Mouse (Mus musculus) ES-CJ7 (cell line): ENCODE data around the gene Gm20662.

Source experiments
- DNase-seq: peaks from one replicate; pipeline ENCODE4 v3.0.0; 2011; ENCODE audit warnings: low read depth, low spot score

Gm20662 gene

GRCm38 (mm10) chr9:108082988-108083431 lies 86.9 kb downstream of the Gm20662 start, which contains the start of gene Rnf123:
TSS of gene Rnf123 (minus strand) at chr9:108083346.
- DNase-seq = no peak

- no peak for DNase-seq
Measured at GRCm38 (mm10) chr9:108083561-108083960, 87.4 kb downstream of the Gm20662 start.

- DNase-seq = no peak
Measured at GRCm38 (mm10) chr9:108085261-108085660, 89.1 kb downstream of the Gm20662 start.

- DNase-seq = no peak
Measured at GRCm38 (mm10) chr9:108090611-108091120, 94.5 kb downstream of the Gm20662 start.

GRCm38 (mm10) chr9:108093586-108093985 lies 97.4 kb downstream of the Gm20662 start:
- DNase-seq = no peak

- peak; percentile 96 for DNase-seq
Measured at GRCm38 (mm10) chr9:108094184-108094941, 98.2 kb downstream of the Gm20662 start, which contains the start of gene Apeh. TSS of gene Apeh (minus strand) at chr9:108094606.
